Comparison of ENCODE assay signal across 18 mouse cellular contexts in genomic region chr2:156834336-156834735, GRCm38 (mm10). TPM values are rescaled to one million over a fixed set of nuclear protein-coding genes. Genes with fewer than 3 reads are reported as not detected.
DNase-seq lines count a peak whose midpoint lies in the region.
"Had no signal": no experiment of that assay in that cellular context is flagged by ENCODE, and none has a peak within 500 bp of the region (broad histone marks: within the 10 kb centered on the region; RNA-seq: fewer than 3 reads in every experiment).

No protein-coding gene starts in this region.

- intact Hi-C loops in left cerebral cortex, postnatal 4 days (cut with DNase I) = no loop called here
- intact Hi-C loops in left cerebral cortex, postnatal 25 days (cut with DNase I) = no loop called here

- peak; percentile 55 to 61 for DNase-seq in cerebellum, postnatal 10 days
- no peak for DNase-seq in cerebellum, adult 9-11 months
- peak; percentile 30 to 38 for DNase-seq in cerebellum, postnatal 14 days
- no peak for DNase-seq in cerebellum, adult 18-20 months
- DNase-seq in left cerebral cortex, postnatal 4 days = peak; percentile 13
- no peak for DNase-seq in left cerebral cortex, postnatal 25 days (ENCODE audit: low spot score in 2 of 2)
- DNase-seq: adrenal gland, adult 2 months; adrenal gland, adult 8-10 months; adrenal gland, postnatal 10 days; adrenal gland, postnatal 14 days; adrenal gland, postnatal 25 days; adrenal gland, postnatal 36 days; B cell, adult 2 months; cerebellum, adult 11 months; cerebellum, adult 11-12 months; cerebellum, adult 2 months had no signal

RNA-seq across cellular contexts. Expression of gene Tgif2, which starts 5.5 kb away (rescaled TPM):
- total RNA-seq in left cerebral cortex, postnatal 4 days (2021) = 1 to 10 TPM; 5.7 to 6.0 TPM
- 1 to 10 TPM in 1 of 2 experiments, under 1 TPM in 1; 0.69 to 1.0 TPM for total RNA-seq in left cerebral cortex, postnatal 25 days (2021)

RNA-seq across cellular contexts. Expression of gene 4930518I15Rik, which starts 23.4 kb away (rescaled TPM):
- 1 to 10 TPM; 3.9 to 4.9 TPM for total RNA-seq in left cerebral cortex, postnatal 4 days (2021)
- 1 to 10 TPM; 1.5 to 2.1 TPM for total RNA-seq in left cerebral cortex, postnatal 25 days (2021)

RNA-seq across cellular contexts. Expression of gene Rab5if, which starts 28.6 kb away (rescaled TPM):
- total RNA-seq in left cerebral cortex, postnatal 4 days (2021) = 100 to 1,000 TPM; 104 to 105 TPM
- total RNA-seq in left cerebral cortex, postnatal 25 days (2021) = 100 to 1,000 TPM; 104 to 105 TPM

RNA-seq across cellular contexts. Expression of gene Sla2, which starts 52.7 kb away (rescaled TPM):
- total RNA-seq in left cerebral cortex, postnatal 4 days (2021) = under 1 TPM in 1 of 2 experiments, not detected in 1; 0.12 TPM
- under 1 TPM; 0.39 to 0.55 TPM for total RNA-seq in left cerebral cortex, postnatal 25 days (2021)
- total RNA-seq: adrenal gland, adult 2 months; adrenal gland, postnatal 25 days; adrenal gland, postnatal 36 days; adrenal gland, postnatal 4 days had no signal

RNA-seq across cellular contexts. Expression of gene Myl9, which starts 59.1 kb away (rescaled TPM):
- total RNA-seq in left cerebral cortex, postnatal 4 days (2021) = 10 to 100 TPM; 13.4 to 18.6 TPM
- 10 to 100 TPM; 14.7 to 16.1 TPM for total RNA-seq in left cerebral cortex, postnatal 25 days (2021)
- total RNA-seq: CH12.LX had no signal

Comparison
In these comparisons a context has a peak if more than half of its experiments do, and no peak if none do; other contexts are left out.
1. DNase-seq: peak in cerebellum, postnatal 10 days (2 of 2), cerebellum, postnatal 14 days (2 of 2) and left cerebral cortex, postnatal 4 days (single experiment); none in cerebellum, adult 9-11 months (single experiment), cerebellum, adult 18-20 months (0 of 2) and left cerebral cortex, postnatal 25 days (0 of 2).